Mouse (Mus musculus) frontal cortex, adult (tissue): ENCODE measurements at regions not wholly inside any gene's neighbourhood (a gene's known extent, or its start where the extent isn't known, plus 50 kb on each side); places are given as distances from the start of the nearest gene placed in this dataset.
A peak's percentile ranks its signal among the peaks of the same experiment; 100 is the strongest.
"Not testable (repeated sequence)": the region's sequence is repeated elsewhere in the genome, so short reads cannot be mapped to it uniquely, and the experiment has no call there.

Source experiments
- ATAC-seq: cut with Nextera tagmentation; 2 replicates; pipeline ENCODE4 v1.9.2; 2017; ENCODE audit warnings: mild to moderate bottlenecking, moderate library complexity, mixed read lengths; ENCODE audit not compliant: low TSS enrichment

- ATAC-seq, result peak; percentile 96
Measured at GRCm38 (mm10) chr2:116444163-116444562, 378.5 kb upstream of the Meis2 start.

GRCm38 (mm10) chr2:116440252-116440651 is 374.6 kb upstream of the Meis2 start:
- peak; percentile 25; the same call in 1 of the 2 replicates for ATAC-seq

- no peak for ATAC-seq
Measured at GRCm38 (mm10) chr2:116433481-116433880, 367.8 kb upstream of the Meis2 start.

- ATAC-seq, result no peak
Measured at GRCm38 (mm10) chr2:116424131-116424530, 358.5 kb upstream of the Meis2 start.

GRCm38 (mm10) chr2:116417428-116418195 is 352.0 kb upstream of the Meis2 start:
- peak; percentile 88 for ATAC-seq

GRCm38 (mm10) chr2:116415742-116416141 is 350.1 kb upstream of the Meis2 start:
- no peak for ATAC-seq

GRCm38 (mm10) chr2:116402113-116402512 is 336.5 kb upstream of the Meis2 start:
- no peak for ATAC-seq

- ATAC-seq, result no peak
Measured at GRCm38 (mm10) chr2:116399966-116400365, 334.3 kb upstream of the Meis2 start.

GRCm38 (mm10) chr2:116368811-116369210 is 303.2 kb upstream of the Meis2 start:
- ATAC-seq, result 0 out of 2 replicates have a peak, but pooled peaks have one; percentile 29

GRCm38 (mm10) chr2:116364136-116364535 is 298.5 kb upstream of the Meis2 start:
- ATAC-seq, result peak; percentile 99

GRCm38 (mm10) chr2:116358145-116358544 is 292.5 kb upstream of the Meis2 start:
- no peak for ATAC-seq

- ATAC-seq, result no peak
Measured at GRCm38 (mm10) chr2:116348530-116348914, 282.9 kb upstream of the Meis2 start.

GRCm38 (mm10) chr2:116347827-116348529 is 282.3 kb upstream of the Meis2 start:
- peak; percentile 99 for ATAC-seq

- ATAC-seq, result no peak
Measured at GRCm38 (mm10) chr2:116331801-116332200, 266.2 kb upstream of the Meis2 start.

- ATAC-seq, result no peak
Measured at GRCm38 (mm10) chr2:116322039-116322770, 256.6 kb upstream of the Meis2 start.

GRCm38 (mm10) chr2:116299551-116299950 is 233.9 kb upstream of the Meis2 start:
- no peak for ATAC-seq

- no peak for ATAC-seq
Measured at GRCm38 (mm10) chr2:116289886-116290285, 224.2 kb upstream of the Meis2 start.

GRCm38 (mm10) chr2:116243191-116243590 is 177.6 kb upstream of the Meis2 start:
- ATAC-seq, result not testable (repeated sequence)

GRCm38 (mm10) chr2:116236731-116237130 is 171.1 kb upstream of the Meis2 start:
- peak; percentile 100 for ATAC-seq

- ATAC-seq, result peak; percentile 90
Measured at GRCm38 (mm10) chr2:116232793-116233192, 167.2 kb upstream of the Meis2 start.

GRCm38 (mm10) chr2:116216418-116216817 is 150.8 kb upstream of the Meis2 start:
- no peak for ATAC-seq
